Mouse (Mus musculus) fat pad, adult 2 months (tissue): Measurements from ENCODE around the gene Gm28035.

Experiments
- DNase-seq: peaks from one replicate; pipeline ENCODE4 v3.0.0-alpha.2; 2011; ENCODE audit warnings: low read depth, low spot score; ENCODE audit errors: extremely low read depth

Gm28035 gene

DNA sequence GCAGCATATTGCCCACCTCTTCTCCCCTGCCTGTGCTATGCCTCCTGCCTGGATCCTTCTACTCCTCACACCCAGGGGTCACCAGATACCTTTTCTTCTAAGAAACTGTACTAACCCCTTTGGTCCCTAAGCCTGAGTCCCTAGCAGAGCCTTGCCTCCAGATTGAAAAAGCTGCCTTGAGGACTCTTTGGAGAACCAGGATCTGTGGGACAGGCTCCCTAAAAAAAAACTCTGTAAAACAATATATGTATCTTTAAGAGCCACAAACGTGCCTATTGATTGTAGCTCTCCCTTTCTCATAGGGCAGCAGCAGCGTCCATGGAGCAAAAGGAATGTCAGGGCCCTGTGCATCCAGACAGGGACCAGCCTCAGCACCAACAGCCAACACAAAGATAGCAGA lies at the start of gene Gm28035:
Gene Gm28035 (plus strand): TSS at position 301 of the 400 bp plus-strand sequence.
- no peak for DNase-seq

DNA sequence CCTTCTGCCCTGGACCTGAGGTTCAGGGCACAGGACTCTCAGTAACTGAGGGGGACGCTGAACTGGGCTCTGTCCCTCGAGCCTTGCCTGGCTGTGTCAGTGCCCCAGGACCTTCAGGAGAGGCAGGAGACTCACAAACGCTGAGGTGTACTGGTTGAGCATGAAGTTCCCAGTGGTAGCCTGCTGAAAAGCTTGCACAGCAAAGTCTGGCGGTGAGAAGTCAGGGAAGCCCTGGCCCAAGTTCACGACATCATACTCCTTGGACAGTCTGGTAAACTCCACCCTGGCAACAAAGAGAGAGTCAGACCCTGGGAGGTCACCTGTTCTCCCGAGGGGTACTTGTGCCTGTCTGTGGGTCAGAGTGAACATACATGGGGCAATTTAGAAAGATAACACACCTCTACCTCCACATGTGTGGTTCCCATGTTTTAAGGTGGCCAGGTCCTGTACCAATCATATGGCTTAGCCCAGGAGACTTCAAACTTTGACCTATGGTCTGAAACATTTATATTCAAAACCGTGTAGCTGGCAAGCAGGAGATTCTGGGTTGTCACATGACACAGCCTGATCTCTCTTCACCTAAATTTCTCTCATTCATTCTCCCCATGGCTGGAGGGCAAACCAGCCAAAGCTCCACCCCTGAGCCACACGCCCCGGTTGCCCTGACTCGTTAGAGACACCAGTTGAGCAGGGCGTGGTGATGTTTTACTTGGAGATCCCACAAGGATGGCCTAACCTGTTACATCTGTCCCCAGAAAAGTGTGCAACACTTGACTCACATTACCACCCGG lies 48.4 kb upstream of the Gm28035 start:
- no peak for DNase-seq

DNA sequence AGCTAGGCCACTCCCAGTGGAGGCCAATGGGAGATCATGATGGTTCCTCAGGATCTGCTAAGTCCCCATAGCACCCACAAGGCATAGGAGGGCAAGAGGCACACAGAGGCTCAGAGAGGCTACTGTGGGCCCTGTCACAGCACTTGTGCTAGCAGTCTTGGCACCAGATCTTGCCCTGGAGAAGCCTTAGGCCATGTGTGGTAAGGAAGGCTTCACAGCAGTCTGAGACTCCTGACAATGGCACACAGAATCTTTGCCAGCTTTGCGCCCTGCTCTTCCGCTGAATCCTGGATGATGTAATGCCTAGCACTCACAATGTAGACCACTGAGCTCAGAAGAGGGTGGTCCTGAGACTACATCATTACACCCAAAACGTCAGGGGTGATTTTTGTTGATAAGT lies 45.7 kb upstream of the Gm28035 start:
- peak; percentile 78 for DNase-seq

- DNase-seq, result no peak
Observed at GRCm38 (mm10) chr2:30198021-30198420, 42.3 kb upstream of the Gm28035 start.

DNA sequence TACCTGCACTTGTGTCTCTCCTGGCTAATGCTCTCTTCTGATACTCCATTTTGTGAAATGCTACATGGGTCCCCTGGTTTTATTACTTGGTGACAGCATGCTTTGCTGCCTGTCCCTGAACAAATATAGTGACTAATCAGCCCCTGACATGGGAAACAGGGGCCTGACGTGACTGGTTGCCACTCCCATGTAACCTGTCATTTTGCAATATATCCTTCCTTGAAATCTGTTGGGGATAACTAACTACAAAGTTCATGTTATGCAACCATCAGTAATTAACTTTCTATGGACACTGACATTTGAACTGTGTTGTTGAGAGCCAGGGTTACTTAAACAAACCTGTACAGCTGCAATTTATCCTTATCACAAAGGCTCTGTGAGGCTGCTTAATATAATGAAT lies 40.4 kb upstream of the Gm28035 start:
- DNase-seq, result peak; percentile 75

DNA sequence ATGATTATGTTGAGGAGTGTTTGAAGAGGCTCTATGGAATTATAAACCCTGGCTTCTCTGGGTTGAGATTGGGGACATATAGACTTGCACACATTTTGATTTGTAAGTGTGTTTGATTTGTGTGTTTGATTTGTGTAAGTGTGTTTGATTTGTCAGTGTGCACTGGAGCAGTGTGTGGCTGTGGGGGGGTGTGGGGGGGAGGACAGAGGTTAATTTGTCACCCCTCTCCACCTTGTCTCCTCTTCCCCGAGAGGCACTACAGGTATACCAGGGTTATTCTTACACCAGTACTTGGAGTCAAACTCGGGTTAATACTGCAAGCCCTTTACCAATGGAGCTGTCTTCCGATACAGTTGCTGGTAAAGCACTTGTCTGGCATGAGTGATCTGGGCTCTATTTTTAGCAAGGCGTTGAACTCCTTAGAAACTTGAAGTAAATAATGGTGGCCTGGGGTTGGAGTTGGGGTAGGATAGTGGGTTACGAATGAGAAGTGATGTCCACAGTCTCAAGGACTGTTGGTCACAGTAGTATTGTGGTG lies 39.9 kb upstream of the Gm28035 start:
- DNase-seq, result no peak

GRCm38 (mm10) chr2:30203439-30203838 lies 36.9 kb upstream of the Gm28035 start:
- DNase-seq, result no peak

DNA sequence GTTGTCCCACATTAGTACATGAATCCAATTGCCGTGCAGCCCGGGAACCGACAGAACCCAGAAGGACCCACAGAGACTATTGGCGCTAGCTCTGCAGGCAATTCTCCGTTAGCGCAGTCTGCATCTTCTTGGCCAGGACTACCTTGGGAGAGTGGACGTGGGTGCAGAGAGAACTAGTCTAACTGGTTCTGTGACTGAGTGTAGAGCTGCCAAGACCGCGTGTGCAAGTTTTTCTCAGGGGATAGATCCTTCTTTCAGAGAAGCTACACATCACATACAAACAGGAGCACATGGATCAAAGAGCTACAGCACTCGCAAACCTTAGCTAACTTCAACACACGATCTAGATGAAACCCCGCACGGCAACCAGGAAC lies 35.1 kb upstream of the Gm28035 start:
- DNase-seq, result no peak

- DNase-seq, result peak; percentile 63
Observed at GRCm38 (mm10) chr2:30205629-30206357, 34.6 kb upstream of the Gm28035 start, which contains the start of gene Kyat1. Kyat1 (minus strand) TSS chr2:30205847.

DNA sequence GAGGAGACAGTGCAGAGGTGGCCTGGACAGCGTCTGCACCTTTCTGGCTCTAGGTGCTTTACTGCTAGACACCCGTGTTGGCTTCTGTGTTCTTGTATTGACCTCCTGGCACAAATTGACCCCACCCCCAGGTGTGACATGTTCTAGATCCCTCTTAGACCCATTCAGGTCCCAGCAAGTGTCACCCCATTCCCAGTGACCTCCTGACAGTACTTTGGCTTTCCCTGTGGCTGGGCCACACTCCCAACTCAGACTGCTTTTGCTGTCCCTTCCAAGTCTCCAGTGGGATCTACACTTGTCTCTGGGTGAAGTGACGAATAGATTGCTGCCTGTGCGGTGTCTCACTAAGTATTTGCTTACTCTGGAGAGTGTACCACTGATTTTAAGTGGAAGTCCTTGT lies 33.0 kb upstream of the Gm28035 start:
- no peak for DNase-seq

DNA sequence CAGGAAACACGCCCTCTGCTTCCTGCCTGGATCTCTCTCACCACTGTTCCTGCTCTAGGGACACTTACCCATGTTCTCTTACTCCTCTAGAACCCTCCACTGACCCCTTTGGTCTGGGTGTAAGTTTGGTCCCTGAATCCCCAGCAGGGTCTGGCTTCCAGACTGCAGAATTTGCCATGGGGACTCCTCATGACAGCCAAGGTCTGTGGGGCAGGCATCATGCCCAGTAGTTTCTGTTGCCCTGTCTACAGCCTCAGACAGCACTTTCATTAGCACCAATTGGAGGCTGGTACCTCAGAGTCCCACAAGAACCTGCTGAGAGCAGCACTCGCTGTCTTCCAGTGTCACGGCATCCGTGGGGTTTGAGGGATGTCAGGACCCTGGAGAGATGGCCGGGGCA lies 32.5 kb upstream of the Gm28035 start:
- no peak for DNase-seq

- no peak for DNase-seq
Observed at GRCm38 (mm10) chr2:30211408-30212168, 28.8 kb upstream of the Gm28035 start.

DNA sequence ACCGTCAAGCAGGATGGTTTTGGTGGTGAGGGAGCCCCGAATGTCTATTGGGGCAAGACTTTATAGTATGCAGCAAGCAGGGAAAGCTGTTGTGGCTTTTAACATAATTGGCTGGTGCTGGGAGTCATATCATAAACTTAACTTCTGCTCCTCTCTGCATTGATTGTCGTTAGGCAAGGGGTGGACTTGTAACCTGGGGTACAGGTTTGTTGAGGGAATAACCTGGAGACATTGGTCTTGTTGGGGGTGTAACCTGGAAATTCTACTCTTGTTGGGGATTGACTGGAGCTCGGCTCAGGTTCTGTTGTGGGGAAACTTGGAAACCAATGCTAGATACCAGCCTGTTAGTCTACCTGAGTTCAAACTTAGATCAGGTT lies 28.2 kb upstream of the Gm28035 start:
- no peak for DNase-seq

DNA sequence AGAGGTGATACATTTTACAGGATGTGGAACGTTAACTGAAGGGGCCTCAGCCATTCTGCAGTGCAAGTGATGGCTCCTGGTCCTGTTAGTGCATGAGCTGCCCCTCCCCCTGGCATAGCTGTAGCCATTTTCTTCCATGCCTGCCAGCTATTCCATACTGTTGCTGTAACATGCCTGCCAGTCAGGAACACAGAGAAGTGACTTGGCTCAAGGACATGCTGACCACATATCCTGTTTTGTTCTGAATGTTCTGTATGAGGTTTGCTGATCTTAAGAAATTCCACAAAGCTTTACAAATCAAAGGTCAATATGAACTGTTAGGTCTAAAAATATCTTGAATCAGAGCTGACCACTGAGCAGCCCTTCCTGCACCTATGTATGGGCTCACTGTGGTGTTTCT lies 27.4 kb upstream of the Gm28035 start:
- DNase-seq, result no peak

DNA sequence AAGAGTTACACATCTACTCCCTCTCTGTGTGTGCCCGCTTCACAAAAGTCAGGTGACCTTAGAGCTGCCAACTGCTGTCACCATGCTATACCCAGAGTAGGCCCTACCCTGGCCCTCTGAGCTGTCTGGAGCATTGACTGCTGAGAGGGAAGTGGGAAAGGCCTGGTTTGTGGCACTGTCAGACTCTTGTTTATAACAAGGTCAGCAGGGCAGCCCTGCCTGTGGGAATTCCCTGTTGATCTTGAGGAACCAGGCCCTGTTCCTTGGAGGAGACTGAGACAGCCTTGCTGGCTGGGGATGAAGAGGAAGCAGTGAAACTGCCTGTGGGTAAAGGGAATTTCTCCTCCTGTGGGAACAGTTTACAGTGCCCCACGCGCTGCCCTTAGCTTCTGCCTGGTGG lies 25.6 kb upstream of the Gm28035 start:
- DNase-seq, result no peak

GRCm38 (mm10) chr2:30215493-30215892 lies 24.9 kb upstream of the Gm28035 start:
- DNase-seq, result no peak

DNA sequence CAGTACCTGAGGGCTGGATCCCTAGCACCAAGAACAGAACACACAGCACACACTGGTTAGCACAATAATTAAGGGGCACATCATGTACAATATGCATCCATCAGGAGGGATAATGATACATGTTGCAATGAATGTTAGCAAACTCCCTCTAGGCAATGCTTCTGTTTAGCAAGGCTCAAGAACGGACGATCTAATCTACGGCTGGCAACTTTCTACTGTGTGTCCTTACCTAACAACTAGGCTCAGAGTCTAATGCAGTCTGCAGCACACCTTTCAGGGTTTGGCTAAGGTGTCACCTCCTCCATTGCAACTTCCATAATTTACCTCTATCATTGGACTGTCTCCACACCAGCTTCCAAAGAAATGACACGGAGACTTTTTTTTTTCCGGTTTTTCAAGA lies 24.1 kb upstream of the Gm28035 start:
- DNase-seq, result peak; percentile 99

- no peak for DNase-seq
Observed at GRCm38 (mm10) chr2:30235593-30235992, 4.8 kb upstream of the Gm28035 start.

- no peak for DNase-seq
Observed at GRCm38 (mm10) chr2:30236426-30237198, 3.8 kb upstream of the Gm28035 start.

- no peak for DNase-seq
Observed at GRCm38 (mm10) chr2:30237199-30237880, 3.0 kb upstream of the Gm28035 start, which contains the start of gene Lrrc8a. Lrrc8a (plus strand) TSS chr2:30237715.
